Mouse (Mus musculus): Measurements from ENCODE around the gene Hspg2. TPM values are rescaled to one million over a fixed set of nuclear protein-coding genes. Genes with fewer than 3 reads are reported as not detected.

Gene Hspg2
- total and polyA plus RNA-seq, 3 experiments = 114 to 190 (median 174) TPM

GRCm38 (mm10) chr4:137494751-137495500 lies 26.4 kb downstream of the Hspg2 start:
- intact Hi-C loops (cut with DNase I) = no loop called here
- Histone ChIP-seq H3K36me3 (ENCODE audit: control insufficient read depth, insufficient read depth, low read length) (peaks cover 8% of the 10 kb centered on the region; the same call in 1 of the 2 replicates), H3K9ac (ENCODE audit: low read depth, low read length) (peak overlapping the region; percentile 59), H3K4me3 (peak overlapping the region; percentile 4; the same call in 1 of the 2 replicates), H3K4me1 (ENCODE audit: control insufficient read depth, insufficient read depth, low read length) (peaks cover 62% of the 10 kb centered on the region), H3K27me3 (ENCODE audit: control insufficient read depth, insufficient read depth, low read length) (no peaks in the 10 kb centered on the region), H3K27ac (peak overlapping the region; percentile 89), H3K79me2 (replicated peaks; ENCODE audit: control insufficient read depth, insufficient read depth, low read length) (peaks cover 2% of the 10 kb centered on the region; the same call in 1 of the 2 replicates)
- peak; percentile 69 to 78 for DNase-seq
- TF ChIP-seq EP300 (IDR thresholded peaks at IDR 0.05; ENCODE audit: insufficient read depth, low read depth, low read length) (no peak), POLR2A (IDR thresholded peaks at IDR 0.05; ENCODE audit: insufficient read depth, low read depth, low read length) (no peak), CTCF (IDR thresholded peaks at IDR 0.05) (no peak)
- WGBS = 8% methylated on average over 19 of the region's 19 CpGs

- peaks cover 10% of the 10 kb centered on the region; the same call in 1 of the 2 replicates for H3K36me3 ChIP-seq (ENCODE audit: control insufficient read depth, insufficient read depth, low read length)
- 40% methylated on average over 6 of the region's 6 CpGs for WGBS
- H3K4me3 ChIP-seq = no peak overlapping the region
- intact Hi-C loops (cut with DNase I) = no loop called here
- DNase-seq = no peak
- TF ChIP-seq EP300 (IDR thresholded peaks at IDR 0.05; ENCODE audit: insufficient read depth, low read depth, low read length) (no peak), POLR2A (IDR thresholded peaks at IDR 0.05; ENCODE audit: insufficient read depth, low read depth, low read length) (no peak)
- no peak overlapping the region for H3K9ac ChIP-seq (ENCODE audit: low read depth, low read length)
- peaks cover 2% of the 10 kb centered on the region; the same call in 1 of the 2 replicates for H3K79me2 ChIP-seq (replicated peaks; ENCODE audit: control insufficient read depth, insufficient read depth, low read length)
- H3K4me1 ChIP-seq (ENCODE audit: control insufficient read depth, insufficient read depth, low read length) = peaks cover 62% of the 10 kb centered on the region
- peak overlapping the region; percentile 89 for H3K27ac ChIP-seq
- no peaks in the 10 kb centered on the region for H3K27me3 ChIP-seq (ENCODE audit: control insufficient read depth, insufficient read depth, low read length)
Observed at GRCm38 (mm10) chr4:137495501-137496100, 27.0 kb downstream of the Hspg2 start.

- H3K4me1 ChIP-seq (ENCODE audit: control insufficient read depth, insufficient read depth, low read length) = peaks cover 71% of the 10 kb centered on the region
- H3K4me3 ChIP-seq = no peak overlapping the region; the same call in 1 of the 2 replicates
- peak overlapping the region; percentile 84 for H3K27ac ChIP-seq
- intact Hi-C loops (cut with DNase I) = loop anchor here (1.0 kb wide), 1 partner anchor 8 kb away; no protein-coding TSS in a partner anchor
- H3K27me3 ChIP-seq (ENCODE audit: control insufficient read depth, insufficient read depth, low read length) = no peaks in the 10 kb centered on the region
- peak; percentile 73 to 84 for DNase-seq
- TF ChIP-seq POLR2A (IDR thresholded peaks at IDR 0.05; ENCODE audit: insufficient read depth, low read depth, low read length) (peak; percentile 36; the same call in 1 of the 2 replicates), EP300 (IDR thresholded peaks at IDR 0.05; ENCODE audit: insufficient read depth, low read depth, low read length) (peak; percentile 89), CTCF (IDR thresholded peaks at IDR 0.05) (no peak)
- H3K9ac ChIP-seq (ENCODE audit: low read depth, low read length) = peak overlapping the region; percentile 39
- WGBS = 16% methylated on average over 5 of the region's 5 CpGs
- H3K36me3 ChIP-seq (ENCODE audit: control insufficient read depth, insufficient read depth, low read length) = peaks cover 12% of the 10 kb centered on the region
- peaks cover 7% of the 10 kb centered on the region for H3K79me2 ChIP-seq (replicated peaks; ENCODE audit: control insufficient read depth, insufficient read depth, low read length)
Observed at GRCm38 (mm10) chr4:137497367-137497766, 28.8 kb downstream of the Hspg2 start.

DNA sequence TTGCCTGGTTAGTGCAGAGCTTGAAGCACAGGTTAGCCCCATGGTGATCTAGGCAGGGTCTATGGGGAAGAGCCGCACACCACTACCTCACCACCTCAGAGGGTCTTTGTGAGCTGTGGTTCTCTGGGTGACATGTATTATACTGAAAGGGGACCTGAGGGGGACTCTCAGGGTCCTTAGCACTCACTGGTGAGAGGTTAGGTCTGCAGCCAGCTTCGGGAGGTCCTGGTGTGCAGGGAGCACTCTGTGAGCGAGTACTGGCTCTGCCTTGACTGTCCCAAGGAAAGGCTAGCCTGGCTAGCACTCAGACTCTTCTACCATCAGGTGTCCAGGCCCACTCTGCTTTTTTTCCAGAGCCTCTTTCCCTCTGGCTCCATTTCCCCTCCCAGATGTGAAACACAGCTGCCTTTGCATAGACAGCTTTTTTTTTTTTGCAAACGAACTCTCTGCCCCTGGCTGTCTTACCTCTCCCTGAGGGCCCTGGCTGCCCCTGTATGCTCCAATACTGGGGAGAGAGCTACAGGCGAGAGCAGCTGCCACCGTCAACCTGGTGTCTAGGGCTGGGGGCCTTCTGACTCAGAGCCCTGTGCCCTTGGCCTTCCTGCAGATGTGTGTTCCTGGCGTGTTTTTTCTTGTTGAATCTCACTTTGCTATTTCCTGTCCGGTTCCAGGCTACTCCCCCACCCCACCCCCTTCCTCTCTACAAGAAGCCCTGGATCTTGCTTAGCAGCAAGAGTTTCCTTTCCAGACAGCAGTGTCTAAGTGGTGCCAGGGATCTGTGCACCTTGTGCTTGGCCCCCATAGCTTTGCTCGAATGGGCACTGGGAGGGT lies 29.5 kb downstream of the Hspg2 start:
- 25% methylated on average over 9 of the region's 9 CpGs for WGBS
- peak; percentile 95 for TF ChIP-seq EP300 (IDR thresholded peaks at IDR 0.05; ENCODE audit: insufficient read depth, low read depth, low read length)
- no peak; the same call in 1 of the 2 replicates for TF ChIP-seq POLR2A (IDR thresholded peaks at IDR 0.05; ENCODE audit: insufficient read depth, low read depth, low read length)
- H3K79me2 ChIP-seq (replicated peaks; ENCODE audit: control insufficient read depth, insufficient read depth, low read length) = peaks cover 8% of the 10 kb centered on the region
- H3K27me3 ChIP-seq (ENCODE audit: control insufficient read depth, insufficient read depth, low read length) = no peaks in the 10 kb centered on the region
- DNase-seq = peak; percentile 71 to 80
- peak overlapping the region; percentile 39 for H3K9ac ChIP-seq (ENCODE audit: low read depth, low read length)
- peaks cover 74% of the 10 kb centered on the region for H3K4me1 ChIP-seq (ENCODE audit: control insufficient read depth, insufficient read depth, low read length)
- peaks cover 12% of the 10 kb centered on the region for H3K36me3 ChIP-seq (ENCODE audit: control insufficient read depth, insufficient read depth, low read length)
- peak overlapping the region; percentile 9 for H3K4me3 ChIP-seq
- intact Hi-C loops (cut with DNase I) = loop anchor here (1.0 kb wide), 3 partner anchors 9 to 33 kb away; no protein-coding TSS in a partner anchor
- peak overlapping the region; percentile 84 for H3K27ac ChIP-seq

GRCm38 (mm10) chr4:137498882-137499583 lies 30.5 kb downstream of the Hspg2 start:
- peaks cover 8% of the 10 kb centered on the region for H3K79me2 ChIP-seq (replicated peaks; ENCODE audit: control insufficient read depth, insufficient read depth, low read length)
- WGBS = 39% methylated on average over 9 of the region's 9 CpGs
- peak overlapping the region; percentile 8; the same call in 1 of the 2 replicates for H3K4me3 ChIP-seq
- peaks cover 12% of the 10 kb centered on the region for H3K36me3 ChIP-seq (ENCODE audit: control insufficient read depth, insufficient read depth, low read length)
- peak overlapping the region; percentile 37; the same call in 1 of the 2 replicates for H3K9ac ChIP-seq (ENCODE audit: low read depth, low read length)
- no peak for TF ChIP-seq CTCF (IDR thresholded peaks at IDR 0.05)
- 0 out of 2 replicates have a peak, but pooled peaks have one; percentile 38 for TF ChIP-seq EP300 (IDR thresholded peaks at IDR 0.05; ENCODE audit: insufficient read depth, low read depth, low read length)
- TF ChIP-seq POLR2A (IDR thresholded peaks at IDR 0.05; ENCODE audit: insufficient read depth, low read depth, low read length) = no peak
- peak overlapping the region; percentile 84 for H3K27ac ChIP-seq
- intact Hi-C loops (cut with DNase I) = loop anchor here (1.0 kb wide), 2 partner anchors 21 to 34 kb away; no protein-coding TSS in a partner anchor
- DNase-seq = no peak
- H3K4me1 ChIP-seq (ENCODE audit: control insufficient read depth, insufficient read depth, low read length) = peaks cover 72% of the 10 kb centered on the region
- H3K27me3 ChIP-seq (ENCODE audit: control insufficient read depth, insufficient read depth, low read length) = no peaks in the 10 kb centered on the region
